Mouse (Mus musculus) lung, adult 2 months (tissue): ENCODE results near the gene Pcbd2. TPM values are rescaled to one million over a fixed set of nuclear protein-coding genes. Genes with fewer than 3 reads are reported as not detected.
A peak's percentile ranks its signal among the peaks of the same experiment; 100 is the strongest.
"Not testable (repeated sequence)": the region's sequence is repeated elsewhere in the genome, so short reads cannot be mapped to it uniquely, and the experiment has no call there.

Experiments
- DNase-seq: peaks from one replicate; pipeline ENCODE4 v3.0.0; 2022
- H3K4me1 ChIP-seq: fragments of 200-500 bp; 2 replicates; pipeline ENCODE4 v1.6.1; 2011; ENCODE audit warnings: low read length; ENCODE audit not compliant: control insufficient read depth, insufficient read depth
- H3K4me3 ChIP-seq: fragments of 200-500 bp; replicated peaks from 2 replicates; pipeline ENCODE3; 2011; ENCODE audit warnings: low read depth, mild to moderate bottlenecking, control low read depth, low read length; ENCODE audit errors: extremely low read depth
- CTCF ChIP-seq: fragments of 200-500 bp; IDR thresholded peaks from 2 replicates; pipeline ENCODE4 v1.5.1; 2011; ENCODE audit warnings: mild to moderate bottlenecking, low read length, control low read depth; ENCODE audit not compliant: insufficient read depth
- POLR2A ChIP-seq: fragments of 200-500 bp; IDR thresholded peaks from 2 replicates; pipeline ENCODE4 v1.6.1; 2011; ENCODE audit warnings: low read depth, mild to moderate bottlenecking, control low read depth, low read length, borderline replicate concordance; ENCODE audit errors: extremely low read depth
- WGBS: fragments of 180-500 bp; shearing (Covaris S2); methylation state at CpG from one replicate; pipeline ENCODE4 v1.1.7; 2018; 5-methylcytosine and 5-hydroxymethylcytosine counted together
- polyA plus RNA-seq: library from polyadenylated mRNA; depleted of rRNA; stranded (reverse); fragments of >200 nt; gene quantifications from 2 replicates; pipeline ENCODE4 v1.2.3, GENCODE M21; 2012; rRNA removed

The Pcbd2 gene
- polyA plus RNA-seq: 29.4 and 33.0 TPM in 2 replicates

DNA sequence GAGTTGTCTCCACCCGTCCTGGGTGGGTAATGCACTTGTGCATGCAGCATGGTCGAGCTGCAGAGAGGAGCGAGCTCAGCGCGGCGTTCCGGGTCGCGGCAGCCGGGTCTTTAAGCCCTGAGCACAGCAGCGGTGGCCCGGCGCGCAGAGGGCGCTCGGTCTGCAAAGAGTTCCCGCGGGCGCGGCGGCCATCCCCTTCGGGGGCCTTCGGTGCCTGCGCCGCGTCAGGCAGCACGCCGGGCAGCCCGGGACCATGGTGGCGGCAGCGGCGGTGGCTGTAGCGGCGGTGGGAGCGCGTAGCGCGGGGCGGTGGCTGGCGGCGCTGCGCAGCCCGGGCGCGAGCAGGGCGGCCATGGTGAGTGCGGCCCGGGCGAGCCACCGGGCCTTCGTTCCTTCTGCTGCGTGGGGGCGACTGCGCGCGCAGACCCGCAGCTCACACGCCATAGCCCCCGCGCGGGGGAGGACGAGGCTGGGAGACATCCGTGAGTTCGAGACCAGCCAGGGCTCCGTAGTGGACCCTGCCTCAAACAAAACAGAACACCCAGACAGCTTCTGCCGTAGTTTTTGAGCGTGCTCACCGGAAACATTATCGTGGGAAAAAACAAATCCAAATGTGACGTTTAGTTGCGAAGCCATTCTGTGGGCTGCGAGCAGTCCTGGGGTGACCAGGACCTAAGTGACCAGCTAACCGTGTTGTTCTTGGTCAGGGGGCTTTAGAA is at the start of gene Pcbd2:
Gene Pcbd2, plus strand, starts transcription at position 249 of the 719 bp plus-strand sequence.
- WGBS: under 1% methylated on average over 73 of the region's 73 CpGs

GRCm38 (mm10) chr13:55682201-55682600 is 45.0 kb upstream of the Pcbd2 start:
- no peak for DNase-seq
- 72% methylated on average over 9 of the region's 9 CpGs for WGBS
- TF ChIP-seq POLR2A (no peak), CTCF (no peak)

More for the DNA sequence above, at the start of gene Pcbd2:
- peak within 1 kb of the TSS; percentile 93 for H3K4me3 ChIP-seq
- peak; percentile 83 for DNase-seq
- TF ChIP-seq CTCF: no peak
- TF ChIP-seq POLR2A: peak; percentile 47; the same call in 1 of the 2 replicates
- no peaks in the 10 kb centered on the region for H3K4me1 ChIP-seq

GRCm38 (mm10) chr13:55683581-55683980 is 43.6 kb upstream of the Pcbd2 start:
- WGBS: 88% methylated on average over 3 of the region's 3 CpGs
- TF ChIP-seq CTCF: no peak
- TF ChIP-seq POLR2A: no peak
- no peak overlapping the region for H3K4me3 ChIP-seq

More at GRCm38 (mm10) chr13:55682201-55682600, 45.0 kb upstream of the Pcbd2 start:
- no peak overlapping the region for H3K4me3 ChIP-seq
- no peaks in the 10 kb centered on the region for H3K4me1 ChIP-seq

GRCm38 (mm10) chr13:55686107-55686633 is 41.0 kb upstream of the Pcbd2 start:
- no peak for DNase-seq
- 72% methylated on average over 9 of the region's 9 CpGs for WGBS
- no peak overlapping the region for H3K4me3 ChIP-seq
- no peak for TF ChIP-seq POLR2A
- no peak for TF ChIP-seq CTCF
- no peaks in the 10 kb centered on the region for H3K4me1 ChIP-seq

More at GRCm38 (mm10) chr13:55683581-55683980, 43.6 kb upstream of the Pcbd2 start:
- H3K4me1 ChIP-seq: no peaks in the 10 kb centered on the region
- DNase-seq: no peak

DNA sequence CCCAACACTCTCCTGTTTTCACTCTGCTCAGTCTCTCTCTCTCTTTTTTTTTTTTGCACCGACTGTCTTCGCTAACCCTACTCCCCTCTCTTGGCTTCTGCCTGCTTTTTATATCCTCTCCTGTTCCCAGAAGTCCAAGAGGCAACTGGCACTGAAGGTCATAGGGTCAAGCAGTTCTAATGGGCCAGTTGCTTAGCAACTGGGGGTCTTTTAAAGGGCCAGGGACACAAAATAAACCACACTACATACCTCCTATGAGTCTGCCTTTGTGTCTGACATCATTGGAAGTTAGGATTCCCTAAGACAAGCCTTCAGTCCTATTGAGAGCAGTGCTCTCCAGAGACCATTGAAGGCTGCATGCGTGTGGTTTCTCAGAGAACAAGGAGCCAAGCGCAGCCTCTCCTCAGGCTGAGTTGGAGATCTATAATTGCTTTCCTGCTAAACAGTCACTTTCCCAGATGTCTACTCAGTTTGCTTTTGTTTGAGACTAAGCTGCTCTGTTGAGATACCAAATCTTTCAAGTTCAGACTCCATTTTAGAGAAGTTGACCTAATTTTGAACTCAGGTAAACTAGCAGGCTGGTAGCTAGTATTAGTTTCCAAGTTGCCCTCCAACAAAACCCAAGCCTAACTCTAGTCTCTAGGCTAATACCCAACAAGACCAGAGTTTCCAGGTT is 39.1 kb upstream of the Pcbd2 start:
- 38% methylated on average over 4 of the region's 4 CpGs for WGBS

DNA sequence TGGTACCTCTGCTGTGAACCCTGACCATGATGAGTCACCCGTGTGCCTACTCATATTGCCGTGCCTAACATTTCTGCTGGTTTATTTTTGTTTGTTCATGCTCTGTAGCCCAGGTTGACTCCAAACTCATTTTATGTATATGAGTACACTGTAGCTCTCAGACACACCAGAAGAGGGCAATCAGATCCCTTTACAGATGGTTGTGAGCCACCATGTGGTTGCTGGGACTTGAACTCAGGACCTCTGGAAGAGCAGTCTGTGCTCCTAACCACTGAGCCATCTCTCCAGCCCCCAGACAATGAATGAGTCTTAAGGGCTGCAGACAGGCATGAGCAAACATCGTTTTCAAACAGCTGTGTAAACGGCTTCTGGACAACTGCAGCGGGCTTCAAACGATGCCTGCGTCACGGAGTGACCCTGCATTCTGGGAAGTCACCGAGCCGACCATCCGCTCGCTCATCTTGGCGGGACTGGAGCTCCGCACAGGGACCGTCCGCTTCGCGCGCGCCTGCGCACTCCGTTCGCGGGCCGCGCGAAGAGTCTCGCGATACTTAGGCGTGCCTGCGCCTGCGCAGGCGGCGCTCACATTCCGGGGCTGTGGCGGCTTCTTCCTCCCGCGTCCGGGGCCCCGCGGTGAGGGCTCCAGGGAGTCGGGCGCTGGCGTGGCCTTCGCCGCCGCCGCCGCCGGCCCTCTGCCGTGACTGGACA is 34.5 kb upstream of the Pcbd2 start, which contains the start of gene B230219D22Rik:
Gene B230219D22Rik, plus strand, starts transcription at position 590 of the 708 bp plus-strand sequence.
- no peak for TF ChIP-seq CTCF
- TF ChIP-seq POLR2A: peak; percentile 98
- under 1% methylated on average over 51 of the region's 51 CpGs for WGBS
- peaks cover 15% of the 10 kb centered on the region; the same call in 1 of the 2 replicates for H3K4me1 ChIP-seq
- H3K4me3 ChIP-seq: peak within 1 kb of the TSS; percentile 94
- peak; percentile 86 for DNase-seq

More for the DNA sequence above, 39.1 kb upstream of the Pcbd2 start:
- no peaks in the 10 kb centered on the region for H3K4me1 ChIP-seq
- DNase-seq: no peak
- TF ChIP-seq CTCF: no peak
- H3K4me3 ChIP-seq: no peak overlapping the region

DNA sequence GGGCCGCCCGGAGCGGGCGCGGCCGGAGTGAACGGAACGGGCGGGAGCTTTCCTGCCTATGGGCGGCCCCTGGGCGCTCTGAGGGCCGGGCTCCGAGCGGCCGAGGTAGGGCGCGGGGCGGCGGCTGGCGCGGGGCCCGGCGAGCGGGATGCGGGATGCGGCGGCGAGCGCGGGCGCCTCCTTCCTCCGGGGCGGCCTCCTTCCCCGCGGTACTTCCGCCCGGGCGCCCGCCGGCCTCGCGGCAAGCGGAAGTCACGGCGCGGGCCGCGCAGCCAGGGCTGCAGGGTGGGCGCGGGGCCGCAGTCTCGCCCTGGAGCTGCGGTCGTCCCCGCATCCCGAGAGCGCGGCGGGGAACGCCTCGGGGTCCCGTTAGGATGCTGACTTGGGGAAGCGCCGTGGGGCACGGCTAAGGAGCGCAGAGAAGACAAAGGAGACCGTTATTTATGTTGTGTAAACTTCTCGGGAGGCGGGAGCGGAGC is 33.9 kb upstream of the Pcbd2 start:
- peaks cover 15% of the 10 kb centered on the region; the same call in 1 of the 2 replicates for H3K4me1 ChIP-seq
- under 1% methylated on average over 70 of the region's 70 CpGs for WGBS
- no peak for DNase-seq
- H3K4me3 ChIP-seq: peak overlapping the region; percentile 94
- TF ChIP-seq CTCF (no peak), POLR2A (no peak)

DNA sequence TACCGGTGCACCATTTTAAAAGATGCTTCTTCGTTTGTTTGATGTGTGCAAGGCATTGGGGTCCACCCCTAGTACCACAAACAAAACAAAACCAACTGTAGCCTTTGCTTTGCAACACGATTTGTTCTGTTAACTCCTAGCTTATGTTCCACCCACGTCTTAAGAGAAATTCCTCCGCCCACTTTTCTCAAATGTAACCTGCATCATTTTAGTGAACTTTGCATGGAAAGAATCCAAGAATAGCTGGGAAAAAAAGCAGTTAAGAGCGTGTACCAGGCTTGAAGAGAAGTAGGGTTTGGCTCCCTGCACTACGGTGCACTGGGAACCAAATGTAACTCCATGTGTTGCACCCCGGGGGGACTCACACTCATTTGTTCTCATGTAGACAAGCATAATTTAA is 33.1 kb upstream of the Pcbd2 start:
- DNase-seq: no peak
- H3K4me1 ChIP-seq: peaks cover 15% of the 10 kb centered on the region; the same call in 1 of the 2 replicates
- 4% methylated on average over 8 of the region's 8 CpGs for WGBS
- TF ChIP-seq CTCF (no peak), POLR2A (no peak)
- H3K4me3 ChIP-seq: peak overlapping the region; percentile 40

DNA sequence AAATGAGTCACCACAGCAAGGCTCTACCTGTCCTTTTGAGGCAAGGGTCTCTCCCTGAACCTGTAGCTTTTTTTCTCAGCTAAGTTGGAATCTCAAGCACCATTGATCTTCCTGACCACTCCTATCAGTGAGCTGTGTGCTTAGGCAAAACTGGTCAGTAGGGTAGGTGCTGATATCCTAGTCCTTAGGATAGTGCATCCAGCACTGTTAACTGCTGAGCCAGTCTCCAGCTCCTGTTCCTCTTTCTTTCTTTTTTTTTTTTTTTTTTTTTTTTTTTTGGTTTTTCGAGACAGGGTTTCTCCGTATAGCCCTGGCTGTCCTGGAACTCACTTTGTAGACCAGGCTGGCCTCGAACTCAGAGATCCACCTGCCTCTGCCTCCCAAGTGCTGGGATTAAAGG is 31.2 kb upstream of the Pcbd2 start:
- H3K4me1 ChIP-seq: peaks cover 15% of the 10 kb centered on the region; the same call in 1 of the 2 replicates
- WGBS: 85% methylated on average over 1 of the region's 3 CpGs
- not testable (repeated sequence) for H3K4me3 ChIP-seq, DNase-seq
